Mouse (Mus musculus): Measurements from ENCODE around the gene Ninj1. TPM values are rescaled to one million over a fixed set of nuclear protein-coding genes. Genes with fewer than 3 reads are reported as not detected.

The Ninj1 gene
- polyA plus RNA-seq, 1 experiment = not detected

DNA sequence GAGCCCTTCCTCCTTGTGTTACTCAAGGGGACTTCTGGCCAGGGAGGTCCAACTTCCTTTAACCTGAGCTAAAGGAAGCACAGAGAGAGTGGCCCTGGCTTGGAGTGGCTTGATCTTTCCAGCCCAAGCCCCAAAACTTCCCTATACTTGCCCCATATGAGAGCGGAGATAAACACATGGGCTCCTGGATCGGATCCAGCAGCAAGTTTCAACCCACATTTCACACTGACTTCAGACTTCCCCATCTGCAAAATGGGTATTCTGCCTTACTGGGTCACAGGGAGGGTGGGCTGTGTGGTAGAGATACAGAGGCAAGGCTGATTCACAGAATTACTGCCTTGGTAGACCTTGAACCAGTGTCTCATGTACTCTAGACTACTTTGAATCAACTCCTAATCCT is 56.2 kb downstream of the Ninj1 start:
- no peak overlapping the region for H3K27ac ChIP-seq (ENCODE audit: insufficient read depth, low read depth, low read length)
- H3K4me3 ChIP-seq (ENCODE audit: insufficient read depth, low read depth, low read length) = no peak overlapping the region
- H3K4me1 ChIP-seq (ENCODE audit: control insufficient read depth, insufficient read depth, low read length) = peaks cover 23% of the 10 kb centered on the region
- TF ChIP-seq CTCF (IDR thresholded peaks at IDR 0.05; ENCODE audit: insufficient read depth, low read depth, low read length) = no peak
- no peak for TF ChIP-seq POLR2A (IDR thresholded peaks at IDR 0.05; ENCODE audit: insufficient read depth, low read depth, low read length)
- 95% methylated on average over 2 of the region's 2 CpGs for WGBS

DNA sequence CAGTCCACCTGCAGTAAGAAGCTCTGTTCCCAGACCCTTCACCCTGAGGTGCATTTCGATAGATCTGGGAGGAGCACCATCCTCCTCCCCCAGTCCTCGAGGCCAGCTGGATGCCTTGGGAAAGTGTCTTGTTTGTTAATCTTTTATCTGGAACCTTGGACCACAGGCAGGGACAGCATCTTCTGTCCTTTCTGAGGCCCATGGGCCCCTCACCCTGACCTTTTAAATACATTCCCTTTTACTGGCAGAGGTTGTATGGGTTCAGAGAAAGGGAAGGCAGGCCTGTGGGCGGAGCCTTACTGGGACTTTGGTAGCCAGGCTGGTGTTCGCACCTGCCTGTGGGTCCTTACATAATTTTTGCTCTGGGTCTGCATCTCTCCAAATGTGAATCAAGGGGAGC is 58.0 kb downstream of the Ninj1 start:
- Histone ChIP-seq H3K27ac (ENCODE audit: insufficient read depth, low read depth, low read length) (no peak overlapping the region), H3K4me1 (ENCODE audit: control insufficient read depth, insufficient read depth, low read length) (peaks cover 22% of the 10 kb centered on the region), H3K4me3 (ENCODE audit: insufficient read depth, low read depth, low read length) (no peak overlapping the region)
- 86% methylated on average over 4 of the region's 4 CpGs for WGBS
- no peak for TF ChIP-seq CTCF (IDR thresholded peaks at IDR 0.05; ENCODE audit: insufficient read depth, low read depth, low read length)
- TF ChIP-seq POLR2A (IDR thresholded peaks at IDR 0.05; ENCODE audit: insufficient read depth, low read depth, low read length) = no peak

Other genes starting within 250 kb of the Ninj1 start
- 79.3 TPM in 1 of 2 replicates, not detected in the other for gene Fam120a, start 219.5 kb upstream of the Ninj1 start, polyA plus RNA-seq (2012; ENCODE audit: insufficient read depth, insufficient read length, low replicate concordance, missing spikeins)
- gene Wnk2, start 39.5 kb upstream of the Ninj1 start, polyA plus RNA-seq (2012; ENCODE audit: insufficient read depth, insufficient read length, low replicate concordance, missing spikeins) = not detected in 2 replicates
- not detected in 2 replicates for gene Card19, start 28.6 kb downstream of the Ninj1 start, polyA plus RNA-seq (2012; ENCODE audit: insufficient read depth, insufficient read length, low replicate concordance, missing spikeins)
- not detected in 2 replicates for gene Susd3, start 61.2 kb downstream of the Ninj1 start, polyA plus RNA-seq (2012; ENCODE audit: insufficient read depth, insufficient read length, low replicate concordance, missing spikeins)
- not detected in 2 replicates for gene Fgd3, start 132.8 kb downstream of the Ninj1 start, polyA plus RNA-seq (2012; ENCODE audit: insufficient read depth, insufficient read length, low replicate concordance, missing spikeins)
- gene Bicd2, start 154.1 kb downstream of the Ninj1 start, polyA plus RNA-seq (2012; ENCODE audit: insufficient read depth, insufficient read length, low replicate concordance, missing spikeins) = 48.0 TPM in 1 of 2 replicates, not detected in the other
- gene Ippk, start 233.8 kb downstream of the Ninj1 start, polyA plus RNA-seq (2012; ENCODE audit: insufficient read depth, insufficient read length, low replicate concordance, missing spikeins) = not detected in 2 replicates